Mouse (Mus musculus) colon, adult 2 months (tissue): Measurements from ENCODE around the gene Stoml3. TPM values are rescaled to one million over a fixed set of nuclear protein-coding genes. Genes with fewer than 3 reads are reported as not detected.

Source experiments
- polyA plus RNA-seq: library from polyadenylated mRNA; depleted of rRNA; stranded (reverse); fragments of >200 nt; gene quantifications from 2 replicates; pipeline ENCODE4 v1.2.3, GENCODE M21; 2012; rRNA removed

The Stoml3 gene
- not detected in 2 replicates for polyA plus RNA-seq

DNA sequence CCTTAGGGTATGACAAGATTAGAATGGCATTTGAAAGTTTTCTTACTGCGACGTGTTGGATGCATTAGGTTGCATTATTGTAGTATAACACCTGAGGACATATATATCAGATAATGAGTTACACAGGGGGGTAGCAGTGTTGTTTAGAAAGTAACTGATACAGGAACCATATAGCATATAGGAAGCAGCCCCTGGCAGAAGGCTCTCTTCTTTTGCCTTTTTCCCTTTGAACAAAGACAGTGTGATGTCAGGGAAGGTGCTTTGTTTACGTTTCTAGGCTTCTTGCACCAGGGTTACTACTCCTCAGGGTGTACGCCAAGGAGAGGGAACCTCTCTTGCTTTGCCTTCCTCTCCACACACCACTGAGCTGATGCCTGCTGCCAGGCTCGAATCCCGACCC lies at the start of gene Stoml3:
Gene Stoml3 (plus strand): TSS at position 301 of the 400 bp plus-strand sequence.

DNA sequence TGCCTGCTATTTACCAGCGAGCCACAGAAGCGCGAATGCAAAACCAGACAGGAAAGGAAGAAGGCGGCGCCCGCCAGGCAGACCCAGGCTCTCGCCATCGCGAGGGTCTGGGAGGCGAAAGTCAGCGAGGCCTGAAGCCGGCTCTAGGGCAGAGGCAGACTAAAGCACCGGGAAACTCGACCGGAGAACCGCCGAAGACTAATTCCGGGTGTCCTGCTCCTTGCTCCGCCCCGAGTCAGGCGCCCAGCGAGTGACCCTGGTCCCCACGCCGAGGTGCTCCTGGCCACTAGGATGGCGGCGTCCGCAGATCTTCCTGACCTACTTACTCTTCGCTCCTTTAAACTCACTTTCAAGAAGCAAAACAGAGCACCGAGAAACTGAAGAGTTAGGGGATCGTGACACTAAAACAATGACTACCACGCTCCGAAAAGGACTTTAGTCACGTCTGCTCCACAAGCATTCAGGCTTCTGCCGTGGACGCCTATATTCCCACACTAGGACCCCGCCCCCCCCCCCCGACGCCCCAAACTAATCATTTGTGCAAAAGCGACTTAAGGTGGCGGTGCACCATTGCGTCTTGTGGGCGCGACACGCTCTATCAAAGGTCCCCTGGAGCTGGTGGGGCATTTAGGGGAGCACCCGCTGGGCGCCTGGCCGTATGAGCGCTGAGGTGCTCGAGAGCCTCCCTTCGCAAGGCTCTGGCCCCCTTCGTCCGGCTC lies 25.2 kb upstream of the Stoml3 start, which contains the start of the genes Nhlrc3 and Proser1:
Gene Nhlrc3 (minus strand): TSS at position 287 of the 719 bp plus-strand sequence.
Gene Proser1 (plus strand): TSS at position 621 of the 719 bp plus-strand sequence.

Other genes starting within 250 kb of the Stoml3 start
- 12.9 and 18.4 TPM in 2 replicates for gene Nhlrc3, start 25.3 kb upstream of the Stoml3 start, polyA plus RNA-seq
- 23.4 and 24.1 TPM in 2 replicates for gene Proser1, start 25.0 kb upstream of the Stoml3 start, polyA plus RNA-seq
- gene Frem2, start 168.7 kb downstream of the Stoml3 start, polyA plus RNA-seq, result 3.8 and 3.9 TPM in 2 replicates